Mouse (Mus musculus) thymus, adult 2 months (tissue): ENCODE measurements around the gene Gdi2.

Experiments used
- CTCF ChIP-seq: fragments of 200-500 bp; IDR thresholded peaks from 2 replicates; pipeline ENCODE4 v1.5.1; 2012; ENCODE audit warnings: mild to moderate bottlenecking, control low read depth, low read length, moderate library complexity, borderline replicate concordance; ENCODE audit not compliant: control insufficient read depth, poor library complexity, insufficient read depth; ENCODE audit errors: extremely low read depth
- POLR2A ChIP-seq: fragments of 200-500 bp; IDR thresholded peaks from 2 replicates; pipeline ENCODE4 v1.6.1; 2012; ENCODE audit warnings: mild to moderate bottlenecking, low read length, control low read depth, moderate library complexity; ENCODE audit not compliant: control insufficient read depth, poor library complexity, insufficient read depth; ENCODE audit errors: extremely low read depth

DNA sequence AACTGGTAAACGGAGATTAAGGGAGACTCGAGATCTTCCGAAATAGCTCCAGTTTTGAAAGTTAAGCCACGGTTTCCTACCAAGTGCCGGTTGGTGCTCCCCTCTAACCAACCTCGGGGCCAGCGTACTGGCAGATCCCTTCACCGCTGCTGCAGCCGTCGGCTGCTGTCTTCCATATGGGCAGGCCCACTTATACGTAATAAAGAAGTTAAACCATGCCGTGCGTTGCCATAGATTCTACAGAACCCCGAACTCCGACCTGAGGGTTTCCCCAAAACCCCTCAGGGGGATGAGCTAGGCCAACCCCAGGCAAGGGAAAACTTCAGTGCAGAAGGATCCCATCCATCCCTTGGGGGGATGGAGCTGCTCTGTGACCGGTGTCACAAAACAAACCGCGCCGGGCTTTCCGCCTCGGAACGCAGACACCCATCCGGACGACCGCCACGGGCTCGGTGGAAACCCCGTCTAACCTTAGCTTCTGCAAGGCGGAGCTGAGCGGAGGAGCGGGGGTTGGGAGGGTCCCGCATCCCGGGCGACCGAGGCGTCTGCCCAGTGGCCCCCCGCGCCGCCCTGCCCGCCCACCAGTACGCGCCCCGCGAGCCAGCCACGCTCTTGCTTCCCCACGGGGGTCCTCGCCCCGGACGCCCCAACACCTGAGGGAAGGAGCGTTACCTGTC, 72.4 kb downstream of the Gdi2 start:
- no peak for TF ChIP-seq CTCF
- TF ChIP-seq POLR2A: no peak
